Mouse (Mus musculus) embryonic facial prominence, embryonic 10.5 days (tissue): ENCODE data around the gene Gm11639. TPM values are rescaled to one million over a fixed set of nuclear protein-coding genes. Genes with fewer than 3 reads are reported as not detected.
A peak's percentile ranks its signal among the peaks of the same experiment; 100 is the strongest.
"Not testable (repeated sequence)": the region's sequence is repeated elsewhere in the genome, so short reads cannot be mapped to it uniquely, and the experiment has no call there.

ENCODE experiments used
- DNase-seq: peaks from one replicate; pipeline ENCODE4 v3.0.0-alpha.2; 2017; ENCODE audit warnings: low spot score
- H3K27ac ChIP-seq: fragments of 300-500 bp; sonication (generic); replicated peaks from 2 replicates; pipeline ENCODE4 v1.5.1; 2016; ENCODE audit warnings: mild to moderate bottlenecking
- H3K27me3 ChIP-seq: fragments of 300-500 bp; sonication (generic); replicated peaks from 2 replicates; pipeline ENCODE4 v1.6.1; 2016; ENCODE audit warnings: low read depth, mild to moderate bottlenecking; ENCODE audit not compliant: poor library complexity, severe bottlenecking
- H3K36me3 ChIP-seq: fragments of 300-500 bp; sonication (generic); replicated peaks from 2 replicates; pipeline ENCODE4 v1.6.1; 2016; ENCODE audit warnings: mild to moderate bottlenecking, moderate library complexity
- H3K4me1 ChIP-seq: fragments of 300-500 bp; sonication (generic); 2 replicates; pipeline ENCODE4 v1.6.1; 2016
- H3K4me3 ChIP-seq: fragments of 300-500 bp; sonication (generic); 2 replicates; pipeline ENCODE4 v1.5.1; 2016; ENCODE audit warnings: mild to moderate bottlenecking, moderate library complexity
- H3K9me3 ChIP-seq: fragments of 300-500 bp; sonication (generic); 2 replicates; pipeline ENCODE4 v1.6.1; 2016; ENCODE audit warnings: mild to moderate bottlenecking
- WGBS: fragments of 180-500 bp; shearing (Covaris S2); methylation state at CpG from one replicate; pipeline ENCODE4 v1.1.7; 2016; 5-methylcytosine and 5-hydroxymethylcytosine counted together
- polyA plus RNA-seq: library from polyadenylated mRNA; unstranded; fragments of >200 nt; fragmentation: Nextera tagmentation; extraction: Ambion mirVana; gene quantifications from 2 replicates; pipeline ENCODE4 v1.2.1, GENCODE M21; 2016

Gm11639 gene
- polyA plus RNA-seq, 1 experiment from 2014 or later, result not detected

GRCm38 (mm10) chr11:105126520-105127029 lies 441.1 kb downstream of the Gm11639 start:
- no peaks in the 10 kb centered on the region for H3K27me3 ChIP-seq
- H3K27ac ChIP-seq, result peak overlapping the region; percentile 80
- WGBS, result under 1% methylated on average over 49 of the region's 49 CpGs
- no peaks in the 10 kb centered on the region for H3K9me3 ChIP-seq
- peaks cover 30% of the 10 kb centered on the region for H3K36me3 ChIP-seq
- no peak for DNase-seq
- H3K4me3 ChIP-seq, result peak overlapping the region; percentile 93
- H3K4me1 ChIP-seq, result peaks cover 10% of the 10 kb centered on the region

- Histone ChIP-seq H3K9me3 (no peaks in the 10 kb centered on the region), H3K27ac (no peak overlapping the region), H3K4me3 (no peak overlapping the region), H3K4me1 (no peaks in the 10 kb centered on the region), H3K27me3 (no peaks in the 10 kb centered on the region), H3K36me3 (peaks cover 100% of the 10 kb centered on the region)
- no peak for DNase-seq
- 93% methylated on average over 7 of the region's 7 CpGs for WGBS
These were observed 450.2 kb downstream of the Gm11639 start for GRCm38 (mm10) chr11:105135692-105136091.

GRCm38 (mm10) chr11:105137255-105137654 lies 451.7 kb downstream of the Gm11639 start:
- WGBS, result 87% methylated on average over 2 of the region's 2 CpGs
- not testable (repeated sequence) for H3K27me3 ChIP-seq, H3K9me3 ChIP-seq, H3K4me1 ChIP-seq, H3K27ac ChIP-seq, DNase-seq, H3K4me3 ChIP-seq
- H3K36me3 ChIP-seq, result peaks cover 98% of the 10 kb centered on the region

- not testable (repeated sequence) for H3K27ac ChIP-seq, H3K9me3 ChIP-seq, H3K4me3 ChIP-seq, H3K4me1 ChIP-seq, H3K27me3 ChIP-seq, DNase-seq
- WGBS, result 90% methylated on average over 8 of the region's 8 CpGs
- peaks cover 66% of the 10 kb centered on the region for H3K36me3 ChIP-seq
These were observed 455.0 kb downstream of the Gm11639 start for GRCm38 (mm10) chr11:105140512-105140911.

GRCm38 (mm10) chr11:105141115-105141514 lies 455.6 kb downstream of the Gm11639 start:
- Histone ChIP-seq H3K36me3 (peaks cover 60% of the 10 kb centered on the region), H3K9me3 (no peaks in the 10 kb centered on the region), H3K4me1 (peaks cover 7% of the 10 kb centered on the region; the same call in 1 of the 2 replicates), H3K4me3 (no peak overlapping the region), H3K27me3 (no peaks in the 10 kb centered on the region), H3K27ac (no peak overlapping the region)
- DNase-seq, result no peak
- 86% methylated on average over 5 of the region's 5 CpGs for WGBS

- no peak overlapping the region for H3K4me3 ChIP-seq
These were observed 458.1 kb downstream of the Gm11639 start for GRCm38 (mm10) chr11:105143564-105143963.

GRCm38 (mm10) chr11:105144084-105144483 lies 458.6 kb downstream of the Gm11639 start:
- H3K27me3 ChIP-seq, result no peaks in the 10 kb centered on the region
- peaks cover 30% of the 10 kb centered on the region for H3K36me3 ChIP-seq
- peaks cover 7% of the 10 kb centered on the region; the same call in 1 of the 2 replicates for H3K4me1 ChIP-seq
- WGBS, result 80% methylated on average over 3 of the region's 3 CpGs
- H3K4me3 ChIP-seq, result no peak overlapping the region
- no peaks in the 10 kb centered on the region for H3K9me3 ChIP-seq
- H3K27ac ChIP-seq, result no peak overlapping the region
- no peak for DNase-seq

More at GRCm38 (mm10) chr11:105143564-105143963, 458.1 kb downstream of the Gm11639 start:
- no peak for DNase-seq
- H3K36me3 ChIP-seq, result peaks cover 35% of the 10 kb centered on the region
- H3K27me3 ChIP-seq, result no peaks in the 10 kb centered on the region
- no peak overlapping the region for H3K27ac ChIP-seq
- H3K4me1 ChIP-seq, result peaks cover 7% of the 10 kb centered on the region; the same call in 1 of the 2 replicates
- no peaks in the 10 kb centered on the region for H3K9me3 ChIP-seq

- H3K27ac ChIP-seq, result no peak overlapping the region
- no peak for DNase-seq
- 84% methylated on average over 11 of the region's 11 CpGs for WGBS
- H3K4me1 ChIP-seq, result peaks cover 7% of the 10 kb centered on the region; the same call in 1 of the 2 replicates
- peaks cover 24% of the 10 kb centered on the region for H3K36me3 ChIP-seq
- no peaks in the 10 kb centered on the region for H3K27me3 ChIP-seq
- no peaks in the 10 kb centered on the region for H3K9me3 ChIP-seq
- H3K4me3 ChIP-seq, result no peak overlapping the region
These were observed 459.2 kb downstream of the Gm11639 start for GRCm38 (mm10) chr11:105144508-105145210.

- DNase-seq, result no peak
These were observed 459.7 kb downstream of the Gm11639 start for GRCm38 (mm10) chr11:105145211-105145610.

GRCm38 (mm10) chr11:105146593-105146992 lies 461.1 kb downstream of the Gm11639 start, which contains the start of gene Gm10842:
Gene Gm10842, plus strand, starts transcription at chr11:105146893.
- H3K9me3 ChIP-seq, result no peaks in the 10 kb centered on the region
- DNase-seq, result no peak
- 69% methylated on average over 3 of the region's 3 CpGs for WGBS
- H3K4me1 ChIP-seq, result peaks cover 17% of the 10 kb centered on the region
- peaks cover 16% of the 10 kb centered on the region for H3K27me3 ChIP-seq
- no peak within 1 kb of the TSS for H3K4me3 ChIP-seq
- no peak within 1 kb of the TSS for H3K27ac ChIP-seq
- peaks cover 6% of the 10 kb centered on the region; the same call in 1 of the 2 replicates for H3K36me3 ChIP-seq

More at GRCm38 (mm10) chr11:105145211-105145610, 459.7 kb downstream of the Gm11639 start:
- WGBS, result 89% methylated on average over 10 of the region's 10 CpGs
- Histone ChIP-seq H3K4me1 (peaks cover 7% of the 10 kb centered on the region; the same call in 1 of the 2 replicates), H3K27ac (no peak overlapping the region), H3K9me3 (no peaks in the 10 kb centered on the region), H3K27me3 (peaks cover 2% of the 10 kb centered on the region), H3K36me3 (peaks cover 19% of the 10 kb centered on the region), H3K4me3 (no peak overlapping the region)

- Histone ChIP-seq H3K9me3 (no peaks in the 10 kb centered on the region), H3K27me3 (peaks cover 18% of the 10 kb centered on the region), H3K27ac (no peak overlapping the region), H3K4me1 (peaks cover 38% of the 10 kb centered on the region), H3K4me3 (no peak overlapping the region), H3K36me3 (no peaks in the 10 kb centered on the region)
- 86% methylated on average over 3 of the region's 3 CpGs for WGBS
- no peak for DNase-seq
These were observed 463.8 kb downstream of the Gm11639 start for GRCm38 (mm10) chr11:105149353-105149752.

GRCm38 (mm10) chr11:105149766-105150165 lies 464.3 kb downstream of the Gm11639 start:
- WGBS, result 100% methylated on average over 1 of the region's 1 CpGs
- DNase-seq, result no peak
- H3K27me3 ChIP-seq, result peaks cover 18% of the 10 kb centered on the region
- no peak overlapping the region for H3K27ac ChIP-seq
- H3K36me3 ChIP-seq, result no peaks in the 10 kb centered on the region
- no peak overlapping the region for H3K4me3 ChIP-seq
- no peaks in the 10 kb centered on the region for H3K9me3 ChIP-seq
- H3K4me1 ChIP-seq, result peaks cover 42% of the 10 kb centered on the region

- Histone ChIP-seq H3K4me3 (no peak overlapping the region), H3K27me3 (peaks cover 18% of the 10 kb centered on the region), H3K9me3 (no peaks in the 10 kb centered on the region), H3K4me1 (peaks cover 52% of the 10 kb centered on the region), H3K27ac (no peak overlapping the region), H3K36me3 (no peaks in the 10 kb centered on the region)
- 52% methylated on average over 4 of the region's 4 CpGs for WGBS
- DNase-seq, result no peak
These were observed 465.2 kb downstream of the Gm11639 start for GRCm38 (mm10) chr11:105150691-105151090.
